Mouse (Mus musculus) forebrain, embryonic 16.5 days (tissue): ENCODE data around the gene Rho. TPM values are rescaled to one million over a fixed set of nuclear protein-coding genes. Genes with fewer than 3 reads are reported as not detected.
A peak's percentile ranks its signal among the peaks of the same experiment; 100 is the strongest.

Experiments used
- ATAC-seq: fragments of 200-750 bp; cut with Nextera tagmentation; 2 replicates; pipeline ENCODE4 v1.8.0; 2017; ENCODE audit warnings: mild to moderate bottlenecking, moderate library complexity
- H3K27ac ChIP-seq: fragments of 300-500 bp; sonication (generic); 2 replicates; pipeline ENCODE4 v1.5.1; 2014; ENCODE audit warnings: low read length, control low read depth
- H3K27me3 ChIP-seq: fragments of 300-500 bp; sonication (generic); replicated peaks from 2 replicates; pipeline ENCODE4 v1.6.1; 2014; ENCODE audit warnings: low read length; ENCODE audit not compliant: control insufficient read depth, insufficient read depth
- H3K36me3 ChIP-seq: fragments of 300-500 bp; sonication (generic); 2 replicates; pipeline ENCODE4 v1.6.1; 2014; ENCODE audit not compliant: control insufficient read depth, insufficient read depth
- H3K4me1 ChIP-seq: fragments of 300-500 bp; sonication (generic); replicated peaks from 2 replicates; pipeline ENCODE4 v1.6.1; 2014; ENCODE audit warnings: low read length; ENCODE audit not compliant: control insufficient read depth, insufficient read depth
- H3K4me2 ChIP-seq: fragments of 300-500 bp; sonication (generic); 2 replicates; pipeline ENCODE4 v1.6.1; 2014; ENCODE audit warnings: mild to moderate bottlenecking, low read length, control low read depth
- H3K4me3 ChIP-seq: fragments of 300-500 bp; sonication (generic); replicated peaks from 2 replicates; pipeline ENCODE4 v1.5.1; 2014; ENCODE audit warnings: mild to moderate bottlenecking, low read length, control low read depth
- H3K9ac ChIP-seq: fragments of 300-500 bp; sonication (generic); replicated peaks from 2 replicates; pipeline ENCODE4 v1.6.1; 2014; ENCODE audit warnings: low read depth, low read length, control low read depth
- H3K9me3 ChIP-seq: fragments of 300-500 bp; sonication (generic); 2 replicates; pipeline ENCODE4 v1.6.1; 2016; ENCODE audit warnings: low read length; ENCODE audit not compliant: control insufficient read depth
- WGBS: fragments of 180-500 bp; shearing (Covaris S2); extraction: QIAGEN DNeasy Blood & Tissue Kit; methylation state at CpG from one replicate; pipeline ENCODE4 v1.1.7; 2014; 5-methylcytosine and 5-hydroxymethylcytosine counted together
- polyA plus RNA-seq: library from polyadenylated mRNA; unstranded; fragments of >200 nt; fragmentation: Nextera tagmentation; extraction: Ambion mirVana; gene quantifications from 2 replicates; pipeline ENCODE4 v1.2.1, GENCODE M21; 2015

Rho gene
- polyA plus RNA-seq, 1 experiment from 2014 or later: 0.15 TPM

DNA sequence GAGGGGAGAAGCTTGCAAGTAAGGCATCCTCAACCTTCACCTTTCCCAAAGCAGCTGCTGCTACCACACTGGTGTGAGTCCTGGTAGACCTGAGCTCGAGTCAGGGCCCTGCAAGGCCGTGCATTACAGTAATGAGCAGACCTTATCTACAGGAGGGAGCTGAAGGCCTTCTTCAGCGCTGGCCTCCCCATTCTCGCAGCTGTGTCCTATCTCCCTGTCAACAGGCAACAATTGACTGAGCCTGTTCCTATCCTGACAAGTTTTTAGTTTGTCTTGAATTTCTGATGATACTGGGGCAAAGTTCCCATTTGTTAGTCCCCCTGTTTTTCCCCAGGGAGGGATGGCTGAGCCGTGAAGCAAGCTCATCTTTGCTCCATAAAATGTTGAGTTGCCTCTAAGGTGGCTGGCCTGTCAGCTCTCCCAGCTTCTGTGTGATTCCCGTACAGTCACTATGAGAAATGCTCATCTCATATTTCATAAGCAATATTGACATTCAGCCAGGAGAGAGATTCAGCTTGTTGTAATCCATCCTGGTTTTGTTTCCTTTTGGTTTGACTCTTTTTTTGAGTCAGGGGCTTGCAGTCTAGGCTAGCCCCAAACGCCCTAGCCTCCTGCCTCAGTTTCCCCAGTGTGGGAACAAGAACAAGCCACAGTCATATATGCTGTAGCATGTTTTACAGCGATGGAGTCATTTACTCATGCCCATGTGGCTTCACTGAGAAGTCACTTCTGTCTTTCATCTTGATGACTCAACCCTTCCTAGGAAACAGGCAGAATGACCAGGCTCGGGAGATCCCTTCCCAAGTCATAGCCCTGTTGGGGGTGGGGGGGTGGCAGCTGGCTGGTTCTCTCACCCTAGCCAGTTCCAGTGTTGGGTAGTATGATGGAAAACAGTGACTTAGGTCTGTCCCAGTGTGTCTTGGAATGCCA lies 12.2 kb downstream of the Rho start:
- Histone ChIP-seq H3K4me2 (no peak overlapping the region), H3K27me3 (no peaks in the 10 kb centered on the region), H3K36me3 (no peaks in the 10 kb centered on the region), H3K27ac (no peak overlapping the region), H3K9ac (no peak overlapping the region), H3K9me3 (no peaks in the 10 kb centered on the region), H3K4me3 (no peak overlapping the region), H3K4me1 (no peaks in the 10 kb centered on the region)
- WGBS: 80% methylated on average over 9 of the region's 9 CpGs
- no peak for ATAC-seq

DNA sequence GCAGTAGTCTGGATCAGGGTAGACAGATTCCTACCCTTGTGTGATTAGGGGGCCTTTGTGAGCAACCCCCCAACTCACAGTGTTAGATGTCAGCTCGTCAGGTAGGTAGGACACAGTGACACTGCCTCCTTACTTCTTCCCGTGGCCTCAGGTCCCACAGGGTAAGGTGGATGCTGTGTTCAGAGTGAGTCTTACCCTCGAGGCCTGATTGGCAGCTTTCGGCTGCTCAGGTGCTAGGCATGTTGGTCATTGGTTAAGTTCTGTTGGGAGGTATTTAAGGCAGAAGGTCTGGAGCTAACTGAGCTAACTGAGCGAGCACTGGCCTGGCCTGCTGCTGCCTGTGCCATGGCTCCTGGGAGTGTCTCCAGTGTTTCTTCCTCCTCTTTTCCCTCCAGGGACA lies 13.1 kb downstream of the Rho start, which contains the start of gene H1foo:
Gene H1foo, plus strand, starts transcription at position 301 of the 400 bp plus-strand sequence.
- Histone ChIP-seq H3K27ac (no peak within 1 kb of the TSS), H3K4me1 (no peaks in the 10 kb centered on the region), H3K27me3 (no peaks in the 10 kb centered on the region), H3K9me3 (no peaks in the 10 kb centered on the region), H3K9ac (no peak within 1 kb of the TSS), H3K4me2 (no peak within 1 kb of the TSS), H3K4me3 (no peak within 1 kb of the TSS), H3K36me3 (no peaks in the 10 kb centered on the region)
- 85% methylated on average over 5 of the region's 5 CpGs for WGBS
- no peak for ATAC-seq

DNA sequence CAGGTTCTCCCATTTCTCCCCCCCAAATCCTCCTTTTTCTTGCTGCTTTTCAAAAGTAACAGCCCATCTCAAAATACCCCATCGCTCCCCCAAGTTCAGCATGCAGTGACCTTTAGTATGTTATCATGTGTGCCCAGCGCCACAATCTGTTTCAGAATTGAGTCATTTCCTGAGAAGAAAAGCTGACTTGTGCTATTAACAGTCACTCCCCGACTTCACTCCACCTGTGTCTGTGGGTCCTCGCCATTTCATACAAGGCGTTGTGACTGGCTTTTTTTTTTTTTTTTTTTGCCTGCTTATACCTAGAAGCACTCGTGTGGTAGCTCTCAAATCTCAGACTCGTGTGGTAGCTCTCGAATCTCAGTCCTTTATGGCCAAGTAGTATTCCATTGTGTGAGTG lies 14.1 kb downstream of the Rho start:
- Histone ChIP-seq H3K27ac (no peak overlapping the region), H3K9ac (no peak overlapping the region), H3K36me3 (no peaks in the 10 kb centered on the region), H3K9me3 (no peaks in the 10 kb centered on the region), H3K4me3 (no peak overlapping the region), H3K4me2 (no peak overlapping the region), H3K27me3 (no peaks in the 10 kb centered on the region), H3K4me1 (no peaks in the 10 kb centered on the region)
- WGBS: 87% methylated on average over 8 of the region's 8 CpGs
- ATAC-seq: no peak

DNA sequence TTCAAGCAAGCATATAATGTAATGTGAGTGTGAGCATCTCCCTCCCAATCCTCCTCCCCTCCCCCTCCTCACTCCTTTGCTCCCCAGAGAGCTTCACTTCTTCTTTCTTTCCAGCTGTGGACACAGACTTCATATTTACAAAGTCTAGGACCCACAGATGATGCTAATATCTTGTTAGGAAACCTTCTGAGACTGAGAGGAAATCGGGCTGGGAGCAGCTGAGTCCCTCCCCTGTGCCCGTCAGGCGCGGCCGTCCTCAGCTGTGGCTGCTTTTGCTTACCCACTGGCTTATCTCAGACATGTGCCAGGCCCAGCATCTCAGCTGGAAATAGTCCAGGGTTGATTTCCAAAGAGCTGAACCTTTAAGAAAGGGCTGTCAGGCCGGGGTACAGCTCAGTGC lies 14.8 kb downstream of the Rho start:
- no peak overlapping the region for H3K9ac ChIP-seq
- H3K4me1 ChIP-seq: no peaks in the 10 kb centered on the region
- no peak overlapping the region for H3K4me3 ChIP-seq
- H3K9me3 ChIP-seq: no peaks in the 10 kb centered on the region
- 43% methylated on average over 6 of the region's 6 CpGs for WGBS
- ATAC-seq: 0 out of 2 replicates have a peak, but pooled peaks have one; percentile 26
- no peak overlapping the region for H3K27ac ChIP-seq
- H3K4me2 ChIP-seq: no peak overlapping the region
- H3K36me3 ChIP-seq: no peaks in the 10 kb centered on the region
- H3K27me3 ChIP-seq: no peaks in the 10 kb centered on the region

DNA sequence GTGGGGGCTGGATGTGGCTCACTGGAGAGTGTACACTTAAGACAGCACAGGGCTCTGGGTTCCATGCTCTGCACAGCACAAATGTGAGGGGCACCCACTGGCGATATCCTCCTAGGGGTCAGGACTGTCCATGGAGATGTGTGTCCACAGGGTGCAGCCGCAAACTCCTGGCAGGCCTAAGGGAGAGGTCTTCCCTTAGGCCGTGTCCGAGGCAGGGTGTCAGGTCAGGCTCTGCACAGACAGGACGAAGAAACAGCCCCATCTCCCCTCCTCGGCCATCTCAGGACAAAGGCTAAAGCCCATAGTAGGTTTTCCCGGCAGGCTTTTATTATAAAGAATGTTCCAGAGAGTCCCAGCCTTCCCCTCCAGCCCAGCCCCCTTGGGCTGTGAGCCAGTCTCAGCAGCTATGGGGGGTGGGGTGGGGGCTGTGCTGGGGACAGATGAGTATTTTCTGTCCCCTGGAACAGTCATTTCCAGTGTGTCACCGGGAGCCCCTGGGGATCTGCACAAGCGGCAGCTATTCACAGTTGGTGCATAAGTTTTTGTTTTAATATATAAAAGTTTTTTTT lies 23.0 kb downstream of the Rho start:
- Histone ChIP-seq H3K4me3 (no peak overlapping the region), H3K9ac (no peak overlapping the region), H3K9me3 (no peaks in the 10 kb centered on the region), H3K36me3 (no peaks in the 10 kb centered on the region), H3K27ac (no peak overlapping the region), H3K27me3 (no peaks in the 10 kb centered on the region), H3K4me2 (no peak overlapping the region), H3K4me1 (peaks cover 42% of the 10 kb centered on the region)
- 68% methylated on average over 9 of the region's 9 CpGs for WGBS
- ATAC-seq: no peak

DNA sequence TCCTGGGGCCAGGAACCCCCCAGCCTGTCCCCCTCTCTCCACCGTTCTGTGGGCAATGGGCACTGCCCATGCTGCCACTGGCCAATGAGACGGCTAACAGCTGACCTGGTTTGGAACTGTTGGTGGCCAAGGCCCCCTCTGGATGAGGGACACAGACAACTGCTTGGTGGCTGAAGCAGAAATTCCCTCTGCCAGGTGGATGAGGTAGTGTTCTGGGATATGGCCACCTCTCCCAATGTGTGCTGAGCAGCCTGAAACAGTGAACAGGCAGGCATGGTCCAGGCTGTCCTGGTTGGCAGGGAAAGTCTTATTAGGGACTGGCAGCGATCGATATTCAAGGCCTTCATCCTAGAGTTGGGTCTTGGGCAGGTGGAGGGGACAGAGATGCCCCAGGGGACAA lies 23.6 kb downstream of the Rho start:
- H3K36me3 ChIP-seq: no peaks in the 10 kb centered on the region
- H3K4me1 ChIP-seq: peaks cover 42% of the 10 kb centered on the region
- ATAC-seq: no peak
- H3K4me3 ChIP-seq: no peak overlapping the region
- WGBS: 83% methylated on average over 4 of the region's 4 CpGs
- no peak overlapping the region for H3K9ac ChIP-seq
- no peak overlapping the region for H3K4me2 ChIP-seq
- no peaks in the 10 kb centered on the region for H3K9me3 ChIP-seq
- no peak overlapping the region for H3K27ac ChIP-seq
- H3K27me3 ChIP-seq: no peaks in the 10 kb centered on the region

DNA sequence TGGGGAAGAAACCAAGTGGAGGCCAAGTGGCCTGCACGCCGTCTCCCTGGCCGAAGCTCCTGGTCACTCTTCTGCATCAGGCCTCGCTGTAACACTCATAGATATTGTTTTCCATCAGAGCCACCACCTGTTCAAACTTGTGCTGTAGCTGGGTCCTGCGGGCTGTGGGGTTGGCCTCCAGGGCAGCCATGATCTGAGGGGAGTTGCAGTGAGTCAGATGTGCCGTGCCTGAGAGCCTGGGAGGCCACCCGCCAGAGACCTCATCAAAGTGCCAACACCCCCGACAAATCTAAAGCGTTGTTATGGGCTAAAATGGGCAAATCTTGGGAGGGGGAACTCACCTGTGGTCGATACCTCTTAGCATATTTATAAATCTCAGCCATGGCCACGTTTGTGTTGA lies 24.1 kb downstream of the Rho start:
- H3K4me3 ChIP-seq: no peak overlapping the region
- no peaks in the 10 kb centered on the region for H3K9me3 ChIP-seq
- WGBS: 87% methylated on average over 11 of the region's 11 CpGs
- H3K9ac ChIP-seq: no peak overlapping the region
- no peaks in the 10 kb centered on the region for H3K27me3 ChIP-seq
- no peak overlapping the region for H3K27ac ChIP-seq
- peaks cover 42% of the 10 kb centered on the region for H3K4me1 ChIP-seq
- H3K36me3 ChIP-seq: no peaks in the 10 kb centered on the region
- no peak overlapping the region for H3K4me2 ChIP-seq
- ATAC-seq: no peak

DNA sequence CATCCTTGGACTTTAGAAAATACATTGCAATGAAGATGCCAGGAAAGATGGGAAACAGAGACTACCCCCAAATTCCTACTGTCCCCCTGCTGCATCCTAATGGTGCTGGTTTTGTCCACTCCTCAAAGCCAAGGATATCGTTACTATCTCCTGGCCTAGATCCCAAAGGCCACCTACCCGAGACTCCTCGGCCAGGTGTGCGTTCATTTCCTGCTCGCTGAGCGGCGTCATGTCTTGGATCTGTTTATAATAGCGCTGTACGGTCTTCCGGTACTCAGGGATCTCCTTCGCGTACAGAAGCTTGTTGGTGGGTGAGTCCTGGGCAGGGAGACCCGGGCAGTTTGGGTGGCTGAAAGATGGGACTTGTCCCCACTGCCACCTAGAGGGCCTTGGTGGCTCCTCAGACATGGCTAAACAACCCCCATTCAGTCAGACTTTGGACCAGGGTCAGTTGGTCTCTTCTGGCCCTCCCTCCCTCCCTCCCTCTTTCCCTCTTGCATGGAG lies 24.9 kb downstream of the Rho start:
- Histone ChIP-seq H3K9ac (no peak overlapping the region), H3K9me3 (no peaks in the 10 kb centered on the region), H3K27me3 (no peaks in the 10 kb centered on the region), H3K36me3 (no peaks in the 10 kb centered on the region), H3K4me3 (no peak overlapping the region), H3K27ac (peak overlapping the region; percentile 31), H3K4me2 (no peak overlapping the region), H3K4me1 (peaks cover 42% of the 10 kb centered on the region)
- 76% methylated on average over 13 of the region's 13 CpGs for WGBS
- 0 out of 2 replicates have a peak, but pooled peaks have one; percentile 19 for ATAC-seq

DNA sequence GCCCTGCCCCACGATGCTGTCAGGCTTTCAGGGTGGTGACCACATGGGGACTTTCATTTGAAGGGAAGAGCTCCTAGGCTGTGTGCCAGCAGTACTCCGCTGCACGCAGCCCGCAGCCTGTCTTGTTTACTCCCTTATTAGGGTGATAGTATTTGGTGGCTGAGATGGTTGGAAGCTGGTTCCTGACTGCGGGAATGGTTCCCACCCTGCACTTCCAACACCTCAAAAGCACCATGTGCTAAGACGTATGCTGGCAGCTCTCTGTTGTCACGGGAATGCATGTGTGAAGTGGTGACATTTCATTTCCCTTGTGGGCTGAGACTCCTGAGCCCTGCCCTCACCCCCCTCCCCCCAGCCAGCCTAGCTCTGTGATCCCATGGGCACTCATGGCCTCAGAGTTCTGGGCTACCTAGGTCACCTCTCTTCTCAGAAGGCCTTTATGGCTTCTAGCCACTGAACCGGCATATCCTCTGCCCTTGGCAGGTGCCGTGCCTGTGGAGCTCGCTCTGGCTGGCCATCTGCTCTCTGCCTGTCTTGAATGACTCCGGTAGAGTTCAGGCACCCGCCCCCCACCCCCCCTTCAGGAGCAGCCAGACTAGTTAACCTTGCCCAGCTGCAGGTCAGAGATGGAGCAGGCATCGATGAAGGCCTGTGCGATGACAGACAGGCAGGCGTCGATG lies 25.5 kb downstream of the Rho start:
- H3K9me3 ChIP-seq: no peaks in the 10 kb centered on the region
- H3K36me3 ChIP-seq: no peaks in the 10 kb centered on the region
- H3K27ac ChIP-seq: peak overlapping the region; percentile 31
- H3K4me3 ChIP-seq: no peak overlapping the region
- H3K9ac ChIP-seq: no peak overlapping the region
- 27% methylated on average over 16 of the region's 16 CpGs for WGBS
- peaks cover 42% of the 10 kb centered on the region for H3K4me1 ChIP-seq
- no peak overlapping the region; the same call in none of the 2 replicates for H3K4me2 ChIP-seq
- peak; percentile 75 for ATAC-seq
- H3K27me3 ChIP-seq: no peaks in the 10 kb centered on the region
